Mouse (Mus musculus) heart, postnatal 14 days (tissue): Measurements from ENCODE around the gene Olfr610. TPM values are rescaled to one million over a fixed set of nuclear protein-coding genes. Genes with fewer than 3 reads are reported as not detected.
"Not testable (repeated sequence)": the region's sequence is repeated elsewhere in the genome, so short reads cannot be mapped to it uniquely, and the experiment has no call there.

Experiments used
- DNase-seq, 2 experiments: peaks; one replicate each; pipeline ENCODE4 v3.0.0; 2021 to 2022
- intact Hi-C: fragments of 180-260 bp; cut with DNase I; formaldehyde crosslinking; loops from one replicate; pipeline ENCODE4 v1.15.1; 2025
- long read RNA-seq, 2 experiments: library from polyadenylated mRNA; stranded (forward); transcript quantifications; one replicate each; pipeline ENCODE4 v2.0.0; 2021
- total RNA-seq, 2 experiments: library from RNA; stranded (reverse); gene quantifications; 2 replicates each; pipeline ENCODE4 v1.2.3; 2021

Gene Olfr610
- not detected for total RNA-seq
- long read RNA-seq, experiment 1 = 0 reads
- long read RNA-seq, experiment 2 = 0 reads

GRCm38 (mm10) chr7:103512022-103512421, at the start of gene Olfr610:
Gene Olfr610, minus strand, starts transcription at chr7:103512122.
- intact Hi-C loops = no loop called here

GRCm38 (mm10) chr7:103555779-103556178, 43.9 kb upstream of the Olfr610 start, which contains the start of gene Olfr615:
Gene Olfr615, plus strand, starts transcription at chr7:103556079.
- no peak for DNase-seq
- intact Hi-C loops = no loop called here

More at GRCm38 (mm10) chr7:103512022-103512421, at the start of gene Olfr610:
- DNase-seq = no peak

- DNase-seq = no peak
- intact Hi-C loops = no loop called here
These were observed 35.9 kb upstream of the Olfr610 start, which contains the start of gene Olfr613 for GRCm38 (mm10) chr7:103547774-103548173. Gene Olfr613, plus strand, starts transcription at chr7:103548074.

GRCm38 (mm10) chr7:103542617-103543016, 30.7 kb upstream of the Olfr610 start, which contains the start of gene Olfr612:
Gene Olfr612, minus strand, starts transcription at chr7:103542717.
- intact Hi-C loops, DNase-seq: not testable (repeated sequence)

- intact Hi-C loops, DNase-seq: not testable (repeated sequence)
These were observed 8.8 kb upstream of the Olfr610 start, which contains the start of gene Olfr611 for GRCm38 (mm10) chr7:103520746-103521145. Gene Olfr611, minus strand, starts transcription at chr7:103520846.

- intact Hi-C loops = no loop called here
- no peak for DNase-seq
These were observed 14.0 kb downstream of the Olfr610 start, which contains the start of gene Olfr609 for GRCm38 (mm10) chr7:103497962-103498361. Gene Olfr609, minus strand, starts transcription at chr7:103498062.

- intact Hi-C loops, DNase-seq: not testable (repeated sequence)
These were observed 34.8 kb downstream of the Olfr610 start for GRCm38 (mm10) chr7:103477106-103477505.

- DNase-seq = no peak
- intact Hi-C loops = no loop called here
These were observed 42.3 kb downstream of the Olfr610 start, which contains the start of gene Olfr608 for GRCm38 (mm10) chr7:103469577-103469976. Gene Olfr608, plus strand, starts transcription at chr7:103469877.

- DNase-seq = peak in 1 of 2 experiments; percentile 26
- intact Hi-C loops = no loop called here
These were observed 51.3 kb downstream of the Olfr610 start for GRCm38 (mm10) chr7:103460590-103460989.

Other genes starting within 250 kb of the Olfr610 start
- gene Olfr596, start 206.5 kb downstream of the Olfr610 start, total RNA-seq = not detected
- gene Olfr597, start 195.8 kb downstream of the Olfr610 start, total RNA-seq = not detected
- gene Olfr598, start 188.6 kb downstream of the Olfr610 start, total RNA-seq = not detected
- gene Olfr599, start 176.2 kb downstream of the Olfr610 start, total RNA-seq = not detected
- not detected for gene Olfr600, start 162.5 kb downstream of the Olfr610 start, total RNA-seq
- gene Olfr601, start 149.5 kb downstream of the Olfr610 start, total RNA-seq = not detected
- gene Olfr603, start 125.9 kb downstream of the Olfr610 start, total RNA-seq = not detected
- not detected for gene Usp17lc, start 97.0 kb downstream of the Olfr610 start, total RNA-seq
- gene Olfr605, start 66.7 kb downstream of the Olfr610 start, total RNA-seq = not detected
- gene Olfr606, start 63.1 kb downstream of the Olfr610 start, total RNA-seq = not detected
- not detected for gene Olfr607, start 48.0 kb downstream of the Olfr610 start, total RNA-seq
- not detected for gene Olfr608, start 42.2 kb downstream of the Olfr610 start, total RNA-seq
- not detected for gene Olfr609, start 14.1 kb downstream of the Olfr610 start, total RNA-seq
- not detected for gene Olfr611, start 8.7 kb upstream of the Olfr610 start, total RNA-seq
- not detected for gene Olfr612, start 30.6 kb upstream of the Olfr610 start, total RNA-seq
- gene Olfr613, start 36.0 kb upstream of the Olfr610 start, total RNA-seq = not detected
- gene Olfr615, start 44.0 kb upstream of the Olfr610 start, total RNA-seq = not detected
- gene Olfr616, start 57.0 kb upstream of the Olfr610 start, total RNA-seq = not detected
- gene Olfr617, start 60.9 kb upstream of the Olfr610 start, total RNA-seq = not detected
- gene Olfr618, start 78.0 kb upstream of the Olfr610 start, total RNA-seq = not detected
- not detected for gene Olfr619, start 88.5 kb upstream of the Olfr610 start, total RNA-seq
- not detected for gene Olfr620, start 100.4 kb upstream of the Olfr610 start, total RNA-seq
- gene Olfr622, start 130.6 kb upstream of the Olfr610 start, total RNA-seq = not detected
- gene Olfr623, start 151.6 kb upstream of the Olfr610 start, total RNA-seq = not detected
- not detected for gene Olfr624, start 159.1 kb upstream of the Olfr610 start, total RNA-seq
- gene Olfr625-ps1, start 170.6 kb upstream of the Olfr610 start, total RNA-seq = not detected
- not detected for gene Olfr243, start 202.5 kb upstream of the Olfr610 start, total RNA-seq
- gene Olfr628, start 218.3 kb upstream of the Olfr610 start, total RNA-seq = not detected
- not detected for gene Olfr629, start 232.8 kb upstream of the Olfr610 start, total RNA-seq
- not detected for gene Olfr630, start 245.2 kb upstream of the Olfr610 start, total RNA-seq